Mouse (Mus musculus) natural killer cell, adult 2 months (primary cell): ENCODE results near the gene Gm12666.
"Not testable (repeated sequence)": the region's sequence is repeated elsewhere in the genome, so short reads cannot be mapped to it uniquely, and the experiment has no call there.

Experiments
- DNase-seq, 2 experiments: peaks; one replicate each; pipeline ENCODE4 v3.0.0; 2022; ENCODE audit warnings: low spot score in 2 of 2

The Gm12666 gene

GRCm38 (mm10) chr4:92191649-92192048 lies at the start of gene Gm12666:
Gene Gm12666, minus strand, starts transcription at chr4:92191749.
- not testable (repeated sequence) for DNase-seq

DNA sequence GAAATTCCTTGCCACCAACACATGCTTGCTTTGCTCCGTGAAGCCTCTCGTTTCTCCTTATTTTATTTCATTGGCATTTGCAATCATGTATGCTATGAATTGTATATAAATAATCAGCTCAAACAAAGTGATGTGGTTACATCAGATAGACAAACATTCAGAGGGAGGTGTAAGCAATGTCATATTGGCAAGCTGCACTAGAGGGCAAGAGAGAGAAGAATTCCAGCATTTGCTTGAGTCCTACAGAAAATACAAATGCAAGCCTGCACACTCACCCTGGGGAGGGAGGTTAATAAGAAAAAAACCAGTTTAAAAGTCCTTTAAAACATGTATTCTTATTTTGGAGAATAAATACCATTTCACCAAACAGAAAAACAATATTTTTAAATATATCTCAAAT lies 34.8 kb upstream of the Gm12666 start:
- no peak for DNase-seq

DNA sequence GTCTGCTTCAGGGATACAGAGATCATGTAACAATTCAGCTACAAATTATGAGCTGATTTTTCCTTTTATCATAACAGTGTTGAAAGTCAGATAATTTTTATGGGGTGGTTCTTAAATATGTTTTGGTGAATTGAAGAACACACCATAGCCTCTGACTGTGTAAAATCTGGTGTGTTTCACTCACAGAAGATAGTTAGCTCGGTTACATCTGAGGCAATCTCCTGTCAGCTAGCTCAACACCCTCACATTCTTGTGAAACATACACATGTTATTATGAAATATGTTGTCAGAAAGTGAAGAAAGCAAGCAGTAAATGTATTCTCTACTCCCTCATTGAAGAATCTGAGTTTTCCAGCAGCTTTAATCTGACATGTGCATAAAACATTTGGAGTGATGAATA lies 24.7 kb upstream of the Gm12666 start:
- DNase-seq: no peak

GRCm38 (mm10) chr4:92152646-92153045 lies 38.9 kb downstream of the Gm12666 start:
- no peak for DNase-seq

DNA sequence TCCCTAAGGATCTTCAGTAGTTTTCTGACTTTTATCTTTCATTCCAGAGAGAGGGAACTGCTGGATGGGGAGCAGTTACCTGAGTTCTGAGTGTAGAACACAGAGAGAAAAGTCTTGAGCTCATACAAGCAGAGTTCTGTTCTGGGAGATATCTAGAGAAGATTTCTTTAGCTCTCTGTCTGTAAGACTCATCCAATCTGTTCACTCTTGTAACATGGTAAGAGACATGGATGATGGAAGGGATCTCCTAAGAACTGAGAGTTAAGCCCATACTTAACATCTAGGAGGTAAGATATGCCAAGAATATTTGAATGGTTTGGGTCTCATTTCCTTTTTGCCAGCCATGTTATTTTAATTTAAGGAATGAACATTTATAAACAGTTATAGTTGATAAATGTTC lies 44.4 kb downstream of the Gm12666 start, which contains the start of gene Izumo3:
Izumo3 (minus strand) TSS at position 101 of the 400 bp plus-strand sequence.
- DNase-seq: no peak
